Mouse (Mus musculus) kidney, adult 2 months (tissue): ENCODE results near the gene Col1a1.

Experiments
- CTCF ChIP-seq: fragments of 200-500 bp; conservative IDR thresholded peaks from 2 replicates; pipeline ENCODE4 v1.5.1; 2011; ENCODE audit warnings: low read depth, mild to moderate bottlenecking, control low read depth, low read length, moderate library complexity, mixed read lengths; ENCODE audit not compliant: insufficient read depth, insufficient read length
- POLR2A ChIP-seq: fragments of 200-500 bp; IDR thresholded peaks from one replicate; pipeline ENCODE4 v1.6.1; 2011; ENCODE audit warnings: low read depth, low read length, control low read depth

- TF ChIP-seq POLR2A (peak; percentile 37), CTCF (peak; percentile 99)
These were observed 42.9 kb downstream of the Col1a1 start for GRCm38 (mm10) chr11:94978947-94979346.
